Mouse (Mus musculus) cerebellum, adult 9-10 months (tissue): ENCODE data around the gene Ptpn22.
A peak's percentile ranks its signal among the peaks of the same experiment; 100 is the strongest.

Source experiments
- DNase-seq: peaks from one replicate; pipeline ENCODE4 v3.0.0; 2022

Ptpn22 gene

DNA sequence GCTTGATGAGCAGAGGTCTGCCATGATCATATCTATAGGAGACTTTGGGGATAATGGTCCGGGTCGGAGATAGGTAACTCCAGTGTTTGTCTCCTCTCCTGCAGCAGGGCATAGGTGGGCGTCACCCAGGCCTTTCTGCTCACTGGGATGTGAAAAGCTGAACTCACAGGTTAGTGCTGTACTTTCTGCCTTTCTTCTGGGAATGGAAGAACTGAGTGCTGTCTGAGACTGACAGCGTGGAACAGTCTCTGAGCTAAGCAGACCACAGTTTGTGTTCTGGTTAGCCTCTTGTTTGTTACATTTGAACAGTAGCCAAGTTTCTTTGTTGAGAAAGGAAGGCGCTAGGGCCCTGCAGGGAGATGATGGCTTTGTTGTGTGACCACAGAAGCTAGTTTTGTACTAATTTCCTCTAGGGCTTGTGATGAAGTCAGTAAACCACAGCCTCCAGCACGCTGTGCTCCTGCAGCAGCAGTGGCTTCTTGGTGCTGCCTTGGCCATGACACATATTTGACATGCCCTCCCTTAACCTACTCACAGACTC, 326 bp downstream of the Ptpn22 start:
- DNase-seq = no peak

DNA sequence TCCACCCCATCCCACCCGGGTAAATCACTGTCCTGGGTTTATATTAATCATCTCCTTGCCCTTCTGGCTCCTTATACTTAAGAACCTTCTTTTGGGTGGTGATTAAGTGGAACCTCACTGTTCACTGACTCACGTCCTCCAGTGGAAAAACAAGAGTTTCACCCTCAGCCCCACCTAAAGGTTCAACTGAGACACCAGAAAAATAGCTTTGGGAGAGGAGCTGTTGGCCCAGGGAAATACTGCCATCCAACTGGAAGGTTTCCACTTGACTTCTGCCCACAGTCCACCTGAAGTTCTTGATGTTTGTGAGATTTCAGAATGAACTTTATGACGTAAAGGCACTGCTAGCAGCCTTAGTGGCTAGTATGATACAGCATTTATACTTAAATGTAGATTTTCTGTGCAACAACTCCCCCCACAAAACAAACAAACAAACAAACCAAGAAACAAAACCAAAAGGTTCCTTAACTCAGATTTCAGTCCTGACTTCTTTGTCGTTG, 3.2 kb downstream of the Ptpn22 start:
- no peak for DNase-seq

DNA sequence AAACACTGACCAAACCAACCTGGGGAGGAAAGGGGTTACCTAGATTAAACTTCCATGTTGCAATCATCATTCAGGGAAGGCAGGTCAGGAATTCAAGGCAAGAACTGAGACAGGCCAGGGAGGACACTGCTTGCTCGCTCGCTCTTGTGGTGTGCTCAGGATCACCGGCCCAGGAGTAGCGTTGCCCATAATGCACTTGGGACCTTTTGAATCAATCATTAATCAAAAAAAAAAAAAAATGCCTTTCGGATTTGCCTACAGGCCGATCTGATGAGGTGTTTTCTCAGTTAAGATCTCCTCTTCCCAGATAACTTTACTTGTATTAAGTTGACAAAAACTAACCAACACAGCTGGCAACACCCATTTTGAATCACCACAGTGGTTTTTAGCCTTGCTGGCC, 4.6 kb downstream of the Ptpn22 start:
- DNase-seq = no peak

DNA sequence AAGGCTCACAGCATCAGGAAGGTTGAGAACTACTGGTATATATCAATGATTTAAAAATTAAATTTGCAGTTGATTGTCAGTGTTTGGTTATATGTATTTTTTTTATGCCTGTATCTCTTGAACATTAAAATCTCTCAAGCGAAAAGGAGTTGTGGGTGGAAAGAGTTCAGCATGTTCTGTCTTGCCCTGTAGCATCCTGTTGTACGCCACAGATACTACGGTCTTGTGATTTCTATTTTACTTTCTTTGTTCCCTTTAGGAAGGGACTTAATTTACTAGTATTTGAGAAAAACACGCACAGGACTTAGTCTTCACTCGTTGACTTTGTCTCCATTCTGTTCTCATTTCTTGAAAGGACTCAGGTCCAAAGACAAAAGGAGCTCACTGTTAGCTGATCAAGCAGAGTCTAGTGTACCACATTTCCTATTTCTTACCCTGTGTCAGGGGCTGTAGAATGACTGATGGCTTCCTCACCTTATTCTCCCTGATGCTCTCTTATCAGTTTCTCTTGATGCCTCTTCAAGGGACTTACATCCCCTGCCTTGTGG, 7.9 kb downstream of the Ptpn22 start:
- DNase-seq = no peak

DNA sequence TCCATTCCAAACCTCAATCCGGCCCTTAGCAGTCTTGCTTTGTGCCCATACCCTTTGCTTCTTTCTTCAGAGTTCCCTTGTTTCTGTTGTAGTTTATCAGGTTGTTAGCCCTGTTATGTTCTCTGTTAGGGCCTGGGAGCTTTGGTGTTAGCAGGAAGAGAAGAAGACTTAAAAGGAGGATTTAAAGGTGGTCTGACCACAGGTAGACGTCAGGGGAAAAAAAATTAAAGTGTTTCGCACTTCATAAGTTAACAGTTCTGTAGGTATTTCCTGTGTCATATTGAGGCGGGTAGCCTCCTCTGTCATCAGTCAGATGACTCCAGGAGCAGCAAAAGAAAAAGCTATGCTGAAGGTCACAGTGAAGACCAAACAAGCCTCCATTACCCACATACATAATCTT, 8.4 kb downstream of the Ptpn22 start:
- DNase-seq = no peak

DNA sequence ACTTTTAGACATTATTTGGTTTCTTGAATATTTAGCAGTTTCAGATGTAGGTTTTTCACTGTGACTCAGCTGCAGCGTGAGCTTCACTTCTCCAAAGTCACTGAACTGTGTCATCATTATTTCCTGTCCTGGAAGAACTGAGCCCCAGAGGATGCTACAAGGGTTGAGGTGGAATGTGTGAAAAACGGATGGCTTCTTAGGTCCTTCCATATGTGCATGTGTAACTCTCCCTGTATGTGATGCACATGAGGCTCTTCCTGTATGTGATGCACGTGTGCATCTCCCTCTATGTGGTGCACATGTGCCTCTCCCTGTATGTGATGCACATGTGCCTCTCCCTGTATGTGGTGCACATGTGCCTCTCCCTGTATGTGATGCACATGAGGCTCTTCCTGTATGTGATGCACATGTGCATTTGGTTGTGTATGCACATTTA, 13.1 kb downstream of the Ptpn22 start:
- DNase-seq = no peak

DNA sequence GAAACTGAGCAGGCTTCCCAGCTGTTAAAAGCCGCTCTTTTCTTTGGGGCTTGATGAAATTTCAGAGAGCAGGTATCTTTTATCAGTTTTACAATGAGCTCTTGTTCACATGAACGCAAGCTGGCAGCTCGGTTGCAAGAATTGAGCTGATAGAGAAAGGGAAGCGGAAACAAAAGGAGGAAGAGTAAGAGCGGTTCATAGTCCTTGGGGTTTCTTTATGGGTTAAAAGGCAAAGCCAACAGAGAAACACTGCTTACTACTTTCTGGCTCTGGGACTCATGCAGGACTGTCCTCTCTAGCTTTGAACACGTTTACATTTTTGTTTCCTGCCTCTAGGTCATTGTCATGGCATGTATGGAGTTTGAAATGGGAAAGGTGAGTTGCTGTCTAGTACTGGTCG, 14.7 kb downstream of the Ptpn22 start:
- DNase-seq = no peak

DNA sequence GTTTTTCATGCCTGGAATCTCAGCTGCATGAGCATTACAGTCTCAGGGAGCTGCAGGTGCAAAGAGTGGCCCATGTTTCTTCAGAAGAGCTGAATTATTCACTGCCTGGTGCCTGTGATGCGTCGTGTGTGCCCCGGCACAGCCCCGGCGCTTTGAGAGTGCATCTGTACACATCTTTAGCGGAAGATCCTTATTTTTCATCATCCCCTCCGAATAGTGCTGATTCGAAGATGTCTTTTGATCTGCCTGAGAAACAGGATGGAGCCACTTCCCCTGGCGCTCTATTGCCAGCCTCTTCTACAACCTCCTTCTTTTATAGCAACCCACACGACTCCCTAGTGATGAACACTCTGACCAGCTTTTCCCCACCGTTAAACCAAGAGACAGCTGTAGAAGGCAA, 26.4 kb downstream of the Ptpn22 start:
- no peak for DNase-seq

DNA sequence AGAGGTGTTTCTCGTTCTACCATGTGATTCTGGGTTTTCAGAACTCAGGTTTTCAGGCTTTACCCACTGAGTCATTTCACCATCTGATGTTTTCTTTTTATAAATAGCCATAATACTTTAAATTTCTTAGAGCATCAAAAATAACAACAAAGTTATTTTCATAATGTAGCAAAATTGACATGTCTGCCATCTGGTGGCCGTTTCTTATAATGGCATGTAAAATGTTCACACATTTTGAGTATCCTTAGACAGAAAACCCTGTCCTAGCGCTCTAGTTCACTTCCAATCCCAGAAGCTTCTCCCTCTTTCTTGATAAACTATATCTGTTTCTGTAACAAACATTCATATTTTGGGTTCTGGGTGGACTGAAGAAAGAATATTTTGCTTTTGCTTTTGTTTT, 28.0 kb downstream of the Ptpn22 start:
- peak; percentile 81 for DNase-seq

DNA sequence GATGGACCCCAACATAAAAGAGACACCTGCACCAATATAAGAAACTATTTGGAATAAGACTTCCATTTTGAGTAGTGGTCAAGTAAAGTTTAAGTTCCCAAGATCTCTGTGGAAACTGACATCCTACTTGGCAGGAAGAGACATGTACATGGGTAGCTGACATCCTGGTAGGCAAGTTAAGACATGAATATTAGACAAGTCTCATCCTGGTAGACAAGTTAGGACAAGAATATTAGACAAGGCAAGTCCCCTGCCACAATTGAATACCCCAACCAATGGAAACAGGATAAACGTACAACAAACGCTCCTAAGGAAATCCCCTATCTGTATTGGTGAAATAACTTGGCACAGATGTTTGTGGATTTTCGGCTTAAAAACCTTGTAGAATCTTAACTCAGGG, 33.8 kb downstream of the Ptpn22 start:
- no peak for DNase-seq

DNA sequence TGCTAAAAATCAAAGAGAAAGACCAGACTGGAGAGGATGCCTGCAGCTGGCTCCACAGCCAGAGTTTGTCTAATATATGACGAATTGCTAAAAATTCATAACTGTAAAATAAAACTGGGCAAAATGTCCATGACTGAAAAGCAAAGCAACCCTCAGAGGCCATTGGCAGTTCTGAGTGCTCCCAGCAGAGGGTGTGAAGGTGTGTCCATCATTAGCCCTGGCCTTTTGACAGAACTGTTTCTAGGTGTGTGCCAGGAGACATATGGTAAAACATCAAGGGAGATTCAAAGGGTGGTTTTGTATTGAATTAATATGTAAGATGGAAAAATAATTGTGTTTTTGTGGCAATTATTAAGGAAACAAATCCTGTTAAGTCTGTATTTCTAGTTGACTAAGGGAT, 45.1 kb downstream of the Ptpn22 start:
- DNase-seq = peak; percentile 87

DNA sequence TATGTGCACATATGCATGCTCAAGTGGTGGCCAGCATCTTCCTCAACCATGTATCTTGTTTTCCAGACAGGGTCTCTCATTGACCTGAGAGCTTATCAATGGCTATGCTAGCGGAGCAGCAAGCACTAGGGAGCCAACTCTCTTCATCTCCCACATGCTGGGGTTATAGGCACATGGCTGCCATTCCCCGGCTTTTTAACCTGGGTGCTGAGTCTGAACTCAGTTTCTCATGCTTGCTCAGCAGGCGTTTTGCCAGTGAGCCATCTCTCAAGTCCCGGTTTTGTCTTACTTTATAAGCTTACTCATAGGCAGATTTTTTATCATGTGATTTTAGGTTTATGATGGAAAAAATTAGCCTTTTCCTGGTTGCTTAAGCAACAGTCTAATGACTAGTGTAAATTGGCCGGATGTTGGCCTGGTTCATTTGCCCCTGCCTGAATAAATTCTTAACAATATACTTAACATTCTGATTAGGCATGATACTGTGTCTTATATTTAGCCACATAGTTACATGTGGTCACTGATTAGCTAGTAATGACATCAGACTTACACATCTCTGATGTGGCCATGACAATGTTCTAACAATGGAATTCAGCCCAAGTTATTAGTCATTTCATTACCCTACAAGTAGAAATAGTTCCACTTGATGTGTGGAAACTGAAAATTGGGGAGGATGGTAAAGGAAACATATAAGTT, 47.9 kb downstream of the Ptpn22 start:
- DNase-seq = no peak

DNA sequence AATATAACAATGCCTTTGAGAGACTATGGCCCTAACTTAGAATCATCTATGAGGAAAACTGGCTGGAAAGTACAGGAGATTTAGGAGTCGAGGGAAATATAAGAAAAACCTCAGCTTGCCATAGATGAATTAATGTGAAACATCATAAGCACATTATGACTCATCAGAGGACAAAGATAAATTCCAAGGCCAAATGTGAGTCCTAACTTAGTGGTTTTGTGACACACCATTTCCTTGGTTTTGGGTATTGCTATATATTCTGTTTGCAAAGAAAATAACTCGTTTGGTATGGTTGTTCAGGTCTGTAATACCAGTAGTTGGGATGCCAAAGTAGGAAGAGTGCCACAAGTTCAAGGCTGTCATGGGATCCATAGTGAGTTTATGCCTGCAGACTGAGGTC, 49.2 kb downstream of the Ptpn22 start:
- DNase-seq = no peak

DNA sequence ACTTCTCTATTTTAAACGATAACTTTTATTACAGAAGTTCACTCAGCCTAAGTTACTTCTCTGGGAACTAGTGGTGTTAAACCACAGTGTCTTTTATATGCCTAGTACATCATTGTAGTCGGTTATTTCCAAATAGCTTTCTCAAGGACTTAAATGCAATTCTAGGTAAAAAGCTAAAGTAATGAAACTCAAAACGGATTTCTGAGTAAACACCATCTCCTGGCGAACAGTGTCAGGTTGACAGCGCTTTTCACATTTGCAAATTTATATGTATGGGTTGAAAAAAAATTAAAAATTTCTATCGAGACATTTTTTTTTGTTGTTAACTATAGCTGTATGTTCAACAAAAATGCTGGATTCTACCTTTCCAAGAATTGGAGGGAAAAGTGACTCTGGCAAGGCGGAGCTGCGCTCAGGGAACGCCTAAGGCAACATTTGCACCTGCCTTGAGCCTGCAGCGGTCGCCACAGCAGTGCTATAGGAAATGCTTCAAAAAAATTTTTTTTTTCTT, 53.9 kb downstream of the Ptpn22 start:
- peak; percentile 55 for DNase-seq

DNA sequence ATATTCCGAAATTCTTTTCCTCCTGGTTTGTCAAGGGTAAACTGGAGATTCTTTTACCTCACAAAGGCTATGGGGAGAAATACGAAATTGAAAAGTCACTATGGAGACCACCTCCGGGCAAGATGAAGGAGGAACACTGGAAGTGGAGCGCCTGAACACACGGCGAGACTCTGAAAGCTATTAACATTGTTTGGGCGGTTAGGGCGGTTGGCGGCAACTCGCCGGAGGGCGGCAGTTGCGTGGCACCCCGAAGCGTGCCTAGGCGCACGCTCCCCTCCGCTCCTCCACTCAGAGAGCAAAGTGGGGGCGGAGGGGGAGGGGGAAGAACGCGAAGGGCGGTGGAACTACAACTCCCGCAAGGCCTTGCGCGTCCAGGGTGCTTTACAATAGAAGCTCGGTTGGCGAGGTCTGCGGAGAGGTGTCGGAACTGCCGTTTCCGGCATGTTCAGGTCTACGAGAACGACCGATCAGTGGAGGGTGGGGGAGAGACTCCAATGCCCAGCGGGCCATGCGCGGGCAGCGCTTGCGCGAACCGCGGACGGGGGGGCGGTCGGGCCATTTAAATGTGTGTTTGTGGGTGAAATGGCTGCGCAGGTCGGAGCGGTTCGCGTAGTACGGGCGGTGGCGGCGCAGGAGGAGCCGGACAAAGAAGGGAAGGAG, 54.5 kb downstream of the Ptpn22 start, which contains the start of gene Rsbn1:
TSS of gene Rsbn1 (plus strand) at position 111 of the 660 bp plus-strand sequence.
- DNase-seq = peak; percentile 99

DNA sequence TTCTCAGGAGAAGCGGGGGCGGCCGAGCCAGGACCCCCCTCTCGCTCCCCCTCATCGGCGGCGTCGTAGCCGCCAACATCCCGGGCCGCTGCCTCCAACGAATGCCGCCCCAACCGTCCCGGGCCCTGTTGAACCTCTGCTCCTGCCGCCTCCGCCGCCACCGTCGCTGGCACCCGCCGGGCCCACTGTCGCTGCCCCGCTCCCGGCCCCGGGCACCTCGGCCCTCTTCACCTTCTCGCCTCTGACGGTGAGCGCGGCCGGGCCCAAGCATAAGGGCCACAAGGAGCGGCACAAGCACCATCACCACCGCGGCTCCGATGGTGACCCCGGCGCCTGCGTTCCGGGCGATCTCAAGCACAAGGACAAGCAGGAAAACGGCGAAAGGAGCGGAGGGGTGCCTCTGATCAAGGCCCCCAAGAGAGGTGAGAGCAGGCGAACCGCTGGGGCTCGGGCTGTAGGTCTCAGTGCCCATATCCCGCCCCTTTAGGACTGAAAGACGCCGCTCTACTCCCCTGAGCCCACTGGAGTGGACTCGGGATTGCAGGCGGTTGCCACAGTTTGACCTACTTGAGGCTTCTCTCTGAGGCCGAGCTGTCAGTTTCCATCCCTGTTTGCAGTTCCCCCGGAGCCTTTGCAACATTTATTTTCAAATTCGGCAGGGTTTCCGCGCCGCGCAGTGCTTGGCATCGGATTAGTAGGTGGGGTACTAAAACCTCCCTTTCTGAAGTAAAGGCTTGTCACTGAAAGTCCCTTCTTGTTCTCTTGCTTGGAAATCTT, 55.3 kb downstream of the Ptpn22 start:
- peak; percentile 71 for DNase-seq

DNA sequence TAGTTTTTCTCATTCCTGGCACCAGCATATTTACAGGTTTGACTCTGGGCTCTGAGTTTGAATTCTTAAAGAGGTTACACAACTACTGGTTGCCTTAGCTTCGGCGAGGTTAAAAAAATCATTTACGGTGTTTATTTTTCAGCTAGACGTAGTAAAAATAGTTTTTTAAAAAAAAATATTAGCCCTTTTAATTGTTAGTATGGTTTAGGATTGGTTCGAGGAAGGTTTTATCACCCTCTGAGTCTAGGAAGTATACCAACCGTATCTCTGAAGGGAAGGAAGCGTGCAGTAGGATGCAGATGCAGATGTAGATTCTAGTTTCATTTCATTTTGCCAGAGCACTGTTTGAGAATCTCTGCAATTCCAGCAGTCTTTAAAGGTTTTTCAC, 55.9 kb downstream of the Ptpn22 start:
- no peak for DNase-seq

DNA sequence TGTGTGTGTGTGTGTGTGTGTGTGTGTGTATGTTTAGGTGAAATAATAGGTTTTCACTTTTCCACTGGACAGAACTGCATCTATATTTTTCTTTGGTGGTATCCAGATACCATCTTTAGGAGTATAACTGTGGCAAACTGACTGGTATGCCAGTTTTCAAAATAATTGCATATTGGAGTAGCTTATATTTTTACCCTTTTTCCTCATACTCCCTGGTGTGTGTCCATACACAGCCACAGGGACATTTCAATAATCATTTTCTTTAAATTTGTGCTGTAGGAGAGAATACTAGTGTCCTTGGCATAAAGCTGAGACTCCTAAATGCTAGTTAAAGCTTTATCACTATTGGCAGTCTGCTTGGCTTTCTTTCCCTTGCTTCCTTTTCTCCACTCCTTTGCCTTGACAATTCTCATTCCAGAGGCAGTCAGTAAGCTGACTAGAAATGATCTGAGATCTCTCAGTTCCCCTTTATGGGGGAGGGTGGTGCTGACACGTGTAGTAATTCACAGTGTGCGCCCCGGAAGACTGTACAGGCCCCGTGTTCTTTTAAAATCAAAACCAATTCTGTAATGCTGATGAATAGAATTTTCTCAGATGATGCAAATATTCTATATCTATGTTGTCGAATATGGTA, 56.7 kb downstream of the Ptpn22 start:
- DNase-seq = no peak

DNA sequence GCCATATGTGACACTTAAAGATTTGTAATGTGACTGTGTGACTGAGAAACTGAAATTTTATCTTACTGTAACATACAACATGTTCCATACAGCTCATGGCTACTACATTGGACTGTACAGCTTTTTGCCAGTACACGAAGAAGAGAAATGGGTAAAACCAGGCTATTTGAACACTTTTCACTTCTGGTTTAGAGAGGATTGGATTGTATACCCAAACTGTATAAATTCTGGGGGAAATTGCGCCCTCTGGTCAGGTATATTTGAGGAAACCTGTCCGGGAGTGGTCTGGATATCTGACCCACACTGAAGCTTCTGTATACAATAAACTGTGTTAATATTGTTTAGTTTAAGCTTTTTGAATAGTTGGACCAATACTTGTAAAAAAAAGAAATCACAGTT, 57.2 kb downstream of the Ptpn22 start:
- no peak for DNase-seq

DNA sequence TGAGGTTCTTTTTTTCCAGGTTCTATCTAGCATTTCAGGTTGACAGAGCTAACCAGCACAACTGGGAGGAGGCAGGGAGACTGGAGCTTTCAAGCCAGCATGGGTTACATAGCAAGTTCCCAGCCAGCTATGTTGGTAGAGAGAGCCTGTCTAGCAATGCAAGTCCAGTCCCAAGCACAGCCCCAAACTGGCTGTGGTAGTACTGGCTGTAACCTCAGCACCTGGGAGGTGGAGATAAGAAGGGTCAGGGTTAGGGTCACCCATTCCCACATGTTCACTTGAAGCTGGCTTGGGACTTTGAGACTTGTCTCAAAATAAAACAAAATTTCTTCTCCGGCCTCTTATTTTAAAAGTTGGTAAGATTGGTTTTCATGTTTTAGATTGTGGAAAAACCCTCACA, 60.5 kb downstream of the Ptpn22 start:
- DNase-seq = no peak

DNA sequence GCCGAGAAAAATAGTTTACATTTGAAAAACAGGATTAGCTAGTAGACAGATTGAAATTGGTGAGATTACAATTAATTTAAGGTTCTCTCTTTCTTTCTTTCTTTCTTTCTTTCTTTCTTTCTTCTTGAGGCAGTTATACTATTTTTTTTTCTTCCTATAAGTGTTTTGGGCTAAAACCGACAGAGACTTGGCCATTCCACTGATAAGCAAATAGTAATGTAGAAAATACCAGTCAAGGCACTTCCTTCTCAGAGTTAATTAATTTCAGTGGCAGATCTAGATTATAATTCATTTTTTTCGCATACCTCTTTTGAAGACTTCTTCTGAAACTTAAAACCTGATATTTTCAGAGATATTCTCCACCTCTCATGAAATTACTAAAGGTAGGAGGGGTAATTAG, 65.7 kb downstream of the Ptpn22 start:
- no peak for DNase-seq

DNA sequence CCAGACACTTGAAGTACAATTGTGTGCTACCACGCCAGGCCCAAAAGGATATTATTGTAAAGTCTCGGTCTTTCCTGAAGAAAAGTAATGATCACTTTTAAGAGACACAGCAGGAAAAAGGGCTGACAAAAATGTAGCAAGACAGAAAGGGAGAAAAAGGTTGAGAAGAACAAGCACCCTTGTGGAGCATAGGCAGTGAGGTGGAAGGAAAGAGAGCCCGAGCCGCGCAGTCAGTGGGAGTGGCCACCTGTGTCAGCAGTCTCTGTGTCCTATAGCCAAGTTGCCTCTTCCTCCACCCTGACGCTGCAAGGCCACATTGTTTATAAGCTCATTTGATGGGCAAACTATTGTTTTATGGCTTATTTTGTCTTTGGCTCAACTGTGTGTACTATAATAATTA, 67.9 kb downstream of the Ptpn22 start:
- no peak for DNase-seq
